Mouse (Mus musculus) embryonic facial prominence, embryonic 10.5 days (tissue): ENCODE results near the gene Nabp1. TPM values are rescaled to one million over a fixed set of nuclear protein-coding genes. Genes with fewer than 3 reads are reported as not detected.
A peak's percentile ranks its signal among the peaks of the same experiment; 100 is the strongest.

Experiments
- DNase-seq: peaks from one replicate; pipeline ENCODE4 v3.0.0-alpha.2; 2017; ENCODE audit warnings: low spot score
- H3K27ac ChIP-seq: fragments of 300-500 bp; sonication (generic); replicated peaks from 2 replicates; pipeline ENCODE4 v1.5.1; 2016; ENCODE audit warnings: mild to moderate bottlenecking
- H3K27me3 ChIP-seq: fragments of 300-500 bp; sonication (generic); replicated peaks from 2 replicates; pipeline ENCODE4 v1.6.1; 2016; ENCODE audit warnings: low read depth, mild to moderate bottlenecking; ENCODE audit not compliant: poor library complexity, severe bottlenecking
- H3K36me3 ChIP-seq: fragments of 300-500 bp; sonication (generic); replicated peaks from 2 replicates; pipeline ENCODE4 v1.6.1; 2016; ENCODE audit warnings: mild to moderate bottlenecking, moderate library complexity
- H3K4me1 ChIP-seq: fragments of 300-500 bp; sonication (generic); 2 replicates; pipeline ENCODE4 v1.6.1; 2016
- H3K4me3 ChIP-seq: fragments of 300-500 bp; sonication (generic); 2 replicates; pipeline ENCODE4 v1.5.1; 2016; ENCODE audit warnings: mild to moderate bottlenecking, moderate library complexity
- H3K9me3 ChIP-seq: fragments of 300-500 bp; sonication (generic); 2 replicates; pipeline ENCODE4 v1.6.1; 2016; ENCODE audit warnings: mild to moderate bottlenecking
- WGBS: fragments of 180-500 bp; shearing (Covaris S2); methylation state at CpG from one replicate; pipeline ENCODE4 v1.1.7; 2016; 5-methylcytosine and 5-hydroxymethylcytosine counted together
- polyA plus RNA-seq: library from polyadenylated mRNA; unstranded; fragments of >200 nt; fragmentation: Nextera tagmentation; extraction: Ambion mirVana; gene quantifications from 2 replicates; pipeline ENCODE4 v1.2.1, GENCODE M21; 2016

Nabp1 gene
- polyA plus RNA-seq: 8.3 and 9.5 TPM in 2 replicates

DNA sequence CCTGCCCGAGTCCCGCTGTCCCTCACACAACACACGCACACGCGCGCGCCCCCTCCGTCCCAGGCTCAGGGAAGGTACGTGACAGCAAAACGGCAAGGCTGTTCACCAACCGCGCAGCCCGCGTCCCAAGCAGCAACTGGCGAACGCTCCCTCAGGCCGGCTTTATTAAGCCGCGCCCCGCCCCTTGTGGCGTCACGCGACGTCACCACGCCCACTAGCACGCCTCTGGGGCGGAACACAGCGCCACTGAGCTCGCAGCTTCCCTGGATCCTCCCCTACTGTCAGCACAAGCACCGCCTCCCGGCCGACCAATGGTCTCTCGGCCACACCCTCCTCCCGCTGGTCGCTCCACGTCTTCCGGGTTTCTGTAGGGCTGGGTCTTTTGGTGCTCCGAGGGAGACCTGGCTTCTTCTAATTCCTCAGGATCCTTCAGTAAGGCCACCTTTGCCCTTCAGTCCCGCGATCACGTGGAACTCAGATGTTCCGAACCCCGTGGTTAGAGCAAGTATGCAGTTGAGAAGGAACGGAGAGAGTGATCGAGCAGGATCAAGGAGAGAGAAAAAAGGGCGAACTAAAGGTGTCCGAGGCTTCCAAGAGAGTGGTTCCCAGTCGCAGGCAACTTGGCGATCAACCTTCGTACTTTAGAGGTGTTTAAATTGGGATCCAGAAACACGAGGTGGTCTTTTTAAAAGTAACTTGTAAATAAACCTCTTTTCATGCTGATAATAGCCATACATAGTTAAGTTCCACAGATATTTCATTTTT is at the start of gene Nabp1:
Nabp1 (minus strand) TSS at position 164 of the 765 bp plus-strand sequence.
- peak; percentile 98 for DNase-seq
- no peaks in the 10 kb centered on the region for H3K9me3 ChIP-seq
- H3K4me1 ChIP-seq: peaks cover 12% of the 10 kb centered on the region; the same call in 1 of the 2 replicates
- under 1% methylated on average over 51 of the region's 51 CpGs for WGBS
- peak within 1 kb of the TSS; percentile 84 for H3K27ac ChIP-seq
- H3K36me3 ChIP-seq: no peaks in the 10 kb centered on the region
- 0 out of 2 replicates have a peak, but pooled peaks cover 4% of the 10 kb centered on the region for H3K27me3 ChIP-seq
- H3K4me3 ChIP-seq: peak within 1 kb of the TSS; percentile 71

DNA sequence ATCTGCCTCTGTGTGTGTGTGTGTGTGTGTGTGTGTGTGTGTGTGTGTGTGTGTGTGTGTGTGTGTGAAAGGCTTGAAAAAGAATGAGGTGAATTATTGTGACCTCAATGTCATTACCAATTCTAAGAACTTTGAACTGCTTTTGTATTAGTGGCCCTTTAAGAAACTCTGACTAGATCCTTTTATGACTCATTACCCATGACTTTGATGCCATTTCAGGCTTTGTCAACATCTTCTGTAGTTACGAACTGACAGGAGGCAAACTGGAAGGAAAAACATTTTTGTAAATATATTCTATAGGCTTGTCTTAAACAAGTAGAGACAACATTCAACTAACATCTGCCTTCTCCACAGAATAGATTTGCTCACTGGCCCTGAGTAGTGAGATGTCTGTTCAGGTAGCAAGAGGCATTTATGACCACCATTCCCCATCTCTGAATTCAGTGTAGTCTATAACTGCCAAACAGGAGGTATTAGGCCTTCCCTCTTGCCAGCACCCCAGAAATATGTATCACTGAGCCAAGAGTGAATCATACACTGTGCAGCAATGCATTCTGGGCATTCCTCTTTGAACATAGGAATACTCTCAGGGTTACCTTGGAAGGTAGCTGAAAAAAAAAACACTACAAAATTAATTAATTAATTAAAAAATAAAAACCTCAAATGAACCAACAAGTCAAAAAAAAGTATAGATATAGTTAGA is 47.5 kb upstream of the Nabp1 start:
- Histone ChIP-seq H3K4me3 (no peak overlapping the region), H3K4me1 (peaks cover 11% of the 10 kb centered on the region), H3K36me3 (no peaks in the 10 kb centered on the region), H3K27me3 (no peaks in the 10 kb centered on the region), H3K27ac (no peak overlapping the region), H3K9me3 (no peaks in the 10 kb centered on the region)
- whole genome bisulfite sequencing: 76% methylated on average over 1 of the region's 1 CpGs
- no peak for DNase-seq

DNA sequence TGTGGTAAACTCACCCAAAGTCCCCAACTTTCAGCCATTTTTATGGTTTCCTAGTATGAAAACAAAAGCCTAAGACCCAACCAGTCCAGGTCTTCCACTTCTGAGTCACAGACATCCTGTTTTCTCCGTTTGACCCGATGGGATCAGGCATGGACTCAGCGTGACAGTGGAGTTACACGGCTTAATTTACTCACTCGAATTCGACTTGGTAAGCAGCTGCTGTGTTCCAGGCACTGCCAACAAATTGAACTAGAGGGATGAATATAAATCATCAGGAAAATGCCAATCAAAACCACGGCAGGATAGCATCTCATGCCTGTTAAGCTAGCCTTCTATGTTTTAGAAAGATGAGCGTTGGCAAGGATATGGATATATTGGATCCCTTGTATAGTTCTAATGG is 43.4 kb upstream of the Nabp1 start:
- no peaks in the 10 kb centered on the region for H3K9me3 ChIP-seq
- H3K27ac ChIP-seq: no peak overlapping the region
- H3K4me3 ChIP-seq: no peak overlapping the region
- DNase-seq: no peak
- H3K27me3 ChIP-seq: no peaks in the 10 kb centered on the region
- H3K36me3 ChIP-seq: no peaks in the 10 kb centered on the region
- WGBS: 82% methylated on average over 8 of the region's 8 CpGs
- no peaks in the 10 kb centered on the region for H3K4me1 ChIP-seq

DNA sequence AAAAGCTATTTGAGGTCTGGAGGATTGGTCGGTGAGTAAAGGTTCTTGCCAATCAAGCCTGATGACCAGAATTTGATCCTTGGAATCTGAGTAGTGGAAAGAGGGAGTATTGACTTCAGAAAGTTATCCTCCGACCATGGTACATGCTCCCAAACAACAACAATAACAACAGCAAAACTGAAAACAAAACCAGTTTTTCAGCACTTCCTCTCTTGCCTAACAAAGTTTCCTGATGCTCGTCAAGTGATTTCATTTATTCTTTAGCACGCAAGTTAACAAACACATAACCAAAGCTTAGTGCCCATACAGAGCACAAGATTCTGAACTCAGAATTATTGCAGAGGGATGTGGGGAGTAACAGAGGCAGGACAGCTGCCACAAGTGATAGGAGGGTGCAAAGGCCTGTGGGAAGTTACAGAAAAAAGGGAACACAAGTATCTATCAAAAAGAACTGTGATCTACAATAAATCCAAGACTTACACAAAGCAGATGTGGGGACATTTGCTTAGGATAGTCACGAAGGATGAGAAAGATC is 42.1 kb upstream of the Nabp1 start:
- Histone ChIP-seq H3K27ac (no peak overlapping the region), H3K36me3 (no peaks in the 10 kb centered on the region), H3K9me3 (no peaks in the 10 kb centered on the region), H3K4me1 (no peaks in the 10 kb centered on the region), H3K4me3 (no peak overlapping the region), H3K27me3 (no peaks in the 10 kb centered on the region)
- DNase-seq: no peak
- WGBS: 80% methylated on average over 5 of the region's 5 CpGs

DNA sequence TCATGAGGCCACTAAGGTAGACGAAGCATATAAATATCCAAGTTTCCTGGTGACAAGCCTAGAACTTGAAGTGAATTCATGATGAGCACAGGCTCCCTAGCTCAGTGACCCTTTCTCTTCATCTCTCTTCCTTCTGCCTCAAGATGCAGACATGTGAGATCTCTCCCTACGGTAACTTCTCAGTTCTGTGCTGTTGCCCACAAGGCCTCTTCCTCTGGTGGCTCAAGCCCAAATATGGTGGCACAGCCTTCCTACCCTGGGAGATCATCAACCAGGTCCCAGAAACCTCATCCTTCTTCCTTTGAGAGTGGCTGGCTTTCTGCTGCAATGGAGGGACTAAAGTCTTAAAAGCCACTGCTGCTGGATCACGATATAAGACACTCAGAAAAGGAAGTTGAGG is 40.9 kb upstream of the Nabp1 start:
- H3K4me1 ChIP-seq: no peaks in the 10 kb centered on the region
- no peak for DNase-seq
- H3K36me3 ChIP-seq: no peaks in the 10 kb centered on the region
- H3K4me3 ChIP-seq: no peak overlapping the region
- no peak overlapping the region for H3K27ac ChIP-seq
- 81% methylated on average over 3 of the region's 3 CpGs for WGBS
- no peaks in the 10 kb centered on the region for H3K9me3 ChIP-seq
- no peaks in the 10 kb centered on the region for H3K27me3 ChIP-seq

DNA sequence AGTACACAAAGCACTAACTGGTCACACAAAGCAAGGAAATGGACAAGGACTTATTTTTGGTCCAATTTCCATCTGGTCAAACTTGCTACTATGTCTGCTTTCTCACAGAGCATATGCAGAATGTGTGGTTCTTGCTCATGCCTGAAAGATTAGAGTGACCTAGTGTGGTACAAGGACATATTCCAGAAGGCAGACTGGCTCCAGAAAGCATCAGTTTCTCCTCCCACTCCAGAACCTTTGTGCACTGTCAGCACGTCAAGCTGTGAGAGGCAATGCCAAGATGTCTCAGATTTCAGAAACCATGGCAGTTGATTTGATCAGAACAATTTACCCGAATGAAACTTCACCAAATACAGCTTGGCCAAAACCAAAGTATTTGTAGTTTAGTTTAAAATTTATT is 37.4 kb upstream of the Nabp1 start:
- Histone ChIP-seq H3K4me3 (no peak overlapping the region), H3K4me1 (peaks cover 5% of the 10 kb centered on the region; the same call in 1 of the 2 replicates), H3K27me3 (no peaks in the 10 kb centered on the region), H3K27ac (no peak overlapping the region), H3K9me3 (no peaks in the 10 kb centered on the region), H3K36me3 (no peaks in the 10 kb centered on the region)
- DNase-seq: no peak
- 67% methylated on average over 2 of the region's 2 CpGs for WGBS

DNA sequence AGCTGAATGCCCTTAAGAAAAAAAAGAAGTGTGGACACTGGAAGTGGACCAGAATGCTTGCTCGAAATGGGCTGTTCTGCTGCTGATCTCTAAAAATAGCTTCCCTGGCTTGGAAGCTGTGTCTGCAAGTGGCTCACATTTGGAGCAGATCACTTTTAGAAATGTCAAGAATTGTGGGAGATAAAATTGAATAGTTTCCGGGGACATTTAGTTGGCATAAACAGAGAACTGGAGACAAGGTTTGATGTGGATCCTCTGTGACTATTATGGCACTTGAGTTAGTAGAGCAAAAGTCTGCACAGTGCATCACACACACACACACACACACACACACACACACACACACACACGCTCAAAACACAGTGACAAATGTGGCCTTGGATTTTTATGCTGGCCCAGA is 36.8 kb upstream of the Nabp1 start:
- Histone ChIP-seq H3K4me3 (no peak overlapping the region), H3K9me3 (no peaks in the 10 kb centered on the region), H3K27me3 (no peaks in the 10 kb centered on the region), H3K27ac (no peak overlapping the region), H3K36me3 (no peaks in the 10 kb centered on the region), H3K4me1 (peaks cover 9% of the 10 kb centered on the region; the same call in 1 of the 2 replicates)
- WGBS: 85% methylated on average over 3 of the region's 3 CpGs
- DNase-seq: no peak

DNA sequence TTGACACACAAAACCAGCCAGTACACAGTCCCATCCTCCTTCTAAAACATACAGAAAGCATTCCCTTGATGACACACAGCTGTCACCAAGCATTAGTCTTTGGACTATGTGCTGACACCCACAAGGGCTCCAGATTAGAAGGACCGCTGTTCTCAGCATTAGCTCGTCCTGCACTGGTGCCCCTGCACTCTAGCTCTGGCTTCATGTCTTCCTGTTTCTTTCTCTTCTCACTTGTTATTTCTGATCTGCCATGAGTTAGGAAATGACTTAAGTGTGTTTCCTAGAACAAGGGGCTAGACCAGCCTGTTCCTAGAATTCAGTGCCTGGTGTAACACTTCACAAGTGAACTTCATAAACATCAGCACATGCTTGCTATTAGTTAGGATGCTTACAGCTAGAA is 36.2 kb upstream of the Nabp1 start:
- Histone ChIP-seq H3K4me1 (peaks cover 16% of the 10 kb centered on the region), H3K27ac (no peak overlapping the region), H3K27me3 (no peaks in the 10 kb centered on the region), H3K4me3 (no peak overlapping the region), H3K9me3 (no peaks in the 10 kb centered on the region), H3K36me3 (no peaks in the 10 kb centered on the region)
- WGBS: 90% methylated on average over 2 of the region's 2 CpGs
- DNase-seq: no peak

- Histone ChIP-seq H3K27me3 (no peaks in the 10 kb centered on the region), H3K27ac (no peak overlapping the region), H3K9me3 (no peaks in the 10 kb centered on the region), H3K4me3 (no peak overlapping the region), H3K4me1 (peaks cover 26% of the 10 kb centered on the region), H3K36me3 (no peaks in the 10 kb centered on the region)
- WGBS: 77% methylated on average over 7 of the region's 7 CpGs
- no peak for DNase-seq
These were observed 35.0 kb upstream of the Nabp1 start for GRCm38 (mm10) chr1:51513059-51513713.

DNA sequence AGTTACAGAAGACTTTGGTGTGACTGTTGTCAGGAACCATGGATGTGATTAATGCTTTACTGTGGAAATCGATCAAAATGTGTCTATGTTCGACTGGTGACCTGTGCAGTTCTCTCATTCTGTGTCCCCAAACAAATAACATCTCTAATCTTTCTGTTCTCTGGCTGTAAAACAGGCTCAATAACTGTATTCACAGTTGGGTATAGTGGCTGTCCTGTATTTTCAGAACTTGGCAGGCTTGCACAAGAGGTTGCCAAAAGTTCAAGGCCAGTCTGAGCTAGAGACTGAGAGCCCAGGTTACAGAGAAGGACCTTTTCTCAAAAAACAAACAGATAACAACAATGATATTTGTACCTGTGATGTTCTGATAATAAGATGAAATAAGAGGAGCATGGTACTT is 34.1 kb upstream of the Nabp1 start:
- H3K36me3 ChIP-seq: no peaks in the 10 kb centered on the region
- WGBS: 91% methylated on average over 2 of the region's 2 CpGs
- no peak for DNase-seq
- peaks cover 26% of the 10 kb centered on the region for H3K4me1 ChIP-seq
- no peaks in the 10 kb centered on the region for H3K9me3 ChIP-seq
- no peak overlapping the region for H3K27ac ChIP-seq
- H3K27me3 ChIP-seq: no peaks in the 10 kb centered on the region
- H3K4me3 ChIP-seq: no peak overlapping the region

GRCm38 (mm10) chr1:51509776-51510175 is 31.6 kb upstream of the Nabp1 start:
- WGBS: 73% methylated on average over 8 of the region's 8 CpGs
- no peaks in the 10 kb centered on the region for H3K27me3 ChIP-seq
- H3K4me3 ChIP-seq: no peak overlapping the region
- DNase-seq: no peak
- no peaks in the 10 kb centered on the region for H3K36me3 ChIP-seq
- peaks cover 26% of the 10 kb centered on the region for H3K4me1 ChIP-seq
- no peak overlapping the region for H3K27ac ChIP-seq
- no peaks in the 10 kb centered on the region for H3K9me3 ChIP-seq

DNA sequence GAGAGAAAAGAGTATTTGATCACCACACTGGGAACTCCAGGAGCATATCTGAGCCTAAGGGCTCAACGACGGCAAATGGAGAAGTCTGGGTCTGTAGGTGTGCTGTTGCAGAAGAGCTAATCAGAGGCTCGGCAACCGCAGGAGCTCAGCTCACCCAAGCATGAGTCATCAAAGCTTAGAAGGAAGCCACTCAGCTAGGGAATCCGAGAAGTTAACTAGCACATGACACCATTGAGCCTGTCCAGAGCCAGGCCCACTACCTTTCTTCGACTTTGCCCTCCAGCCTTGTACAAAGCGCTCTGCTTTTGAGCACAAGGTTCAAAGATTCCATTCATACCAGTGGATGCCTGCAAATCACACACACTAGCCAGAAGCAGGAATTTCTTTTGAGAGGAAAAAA is 30.9 kb upstream of the Nabp1 start:
- DNase-seq: peak; percentile 69
- no peaks in the 10 kb centered on the region for H3K27me3 ChIP-seq
- no peaks in the 10 kb centered on the region for H3K36me3 ChIP-seq
- H3K4me3 ChIP-seq: no peak overlapping the region
- 9% methylated on average over 7 of the region's 7 CpGs for WGBS
- no peak overlapping the region for H3K27ac ChIP-seq
- H3K4me1 ChIP-seq: peaks cover 26% of the 10 kb centered on the region
- no peaks in the 10 kb centered on the region for H3K9me3 ChIP-seq
